Mouse (Mus musculus) layer of hippocampus, adult 9-10 months (tissue): ENCODE data around the gene Rnf121.
A peak's percentile ranks its signal among the peaks of the same experiment; 100 is the strongest.

ENCODE experiments used
- DNase-seq: peaks from one replicate; pipeline ENCODE4 v3.0.0; 2022; ENCODE audit warnings: low spot score

Rnf121 gene

DNA sequence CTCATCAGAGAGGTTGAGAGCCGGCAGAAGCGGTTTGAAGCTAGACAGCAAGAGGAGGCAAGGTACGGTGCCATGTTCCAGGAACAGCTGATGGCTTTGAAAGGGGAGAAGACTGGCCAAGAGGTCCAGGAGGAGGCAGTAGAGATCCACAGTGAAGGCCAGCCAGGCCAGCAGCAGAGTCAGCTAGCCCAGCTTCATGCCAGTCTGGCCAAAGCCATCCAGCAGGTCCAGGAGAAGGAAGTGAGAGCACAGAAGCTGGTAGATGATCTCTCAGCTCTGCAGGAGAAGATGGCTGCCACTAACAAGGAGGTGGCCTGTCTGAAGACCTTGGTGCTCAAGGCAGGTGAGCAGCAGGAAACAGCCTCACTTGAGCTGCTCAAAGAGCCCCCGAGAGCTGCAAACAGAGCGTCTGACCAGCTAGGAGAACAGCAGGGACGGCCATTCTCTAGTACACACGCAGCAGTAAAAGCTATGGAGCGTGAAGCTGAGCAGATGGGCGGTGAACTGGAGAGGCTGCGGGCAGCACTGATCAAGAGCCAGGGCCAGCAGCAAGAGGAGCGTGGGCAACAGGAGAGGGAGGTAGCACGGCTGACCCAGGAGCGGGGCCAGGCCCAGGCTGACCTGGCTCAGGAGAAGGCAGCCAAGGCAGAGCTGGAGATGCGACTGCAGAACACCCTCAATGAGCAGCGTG, 65.7 kb downstream of the Rnf121 start:
- DNase-seq: no peak

DNA sequence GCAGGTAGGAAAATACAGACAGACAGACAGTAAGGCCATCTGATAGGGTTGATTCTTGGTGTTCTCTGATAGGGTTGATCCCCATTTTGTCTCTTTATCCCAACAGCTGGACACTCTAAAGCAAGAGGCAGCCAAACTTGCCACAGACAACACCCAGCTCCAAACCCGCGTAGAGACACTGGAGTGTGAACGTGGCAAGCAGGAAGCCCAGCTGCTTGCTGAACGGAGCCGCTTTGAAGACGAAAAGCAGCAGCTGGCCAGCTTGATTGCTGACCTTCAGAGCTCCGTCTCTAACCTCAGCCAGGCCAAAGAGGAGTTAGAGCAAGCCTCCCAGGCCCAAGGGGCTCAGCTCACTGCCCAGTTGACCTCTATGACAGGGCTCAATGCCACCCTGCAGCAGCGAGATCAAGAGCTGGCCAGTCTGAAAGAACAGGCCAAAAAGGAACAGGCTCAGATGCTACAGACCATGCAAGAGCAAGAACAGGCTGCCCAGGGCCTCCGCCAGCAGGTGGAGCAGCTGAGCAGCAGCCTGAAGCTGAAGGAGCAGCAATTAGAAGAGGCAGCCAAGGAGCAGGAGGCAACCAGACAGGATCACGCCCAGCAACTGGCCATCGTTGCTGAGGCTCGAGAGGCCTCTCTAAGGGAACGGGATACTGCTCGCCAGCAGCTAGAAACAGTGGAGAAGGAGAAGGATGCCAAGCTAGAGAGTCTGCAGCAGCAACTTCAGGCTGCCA, 66.9 kb downstream of the Rnf121 start:
- DNase-seq: peak; percentile 77

DNA sequence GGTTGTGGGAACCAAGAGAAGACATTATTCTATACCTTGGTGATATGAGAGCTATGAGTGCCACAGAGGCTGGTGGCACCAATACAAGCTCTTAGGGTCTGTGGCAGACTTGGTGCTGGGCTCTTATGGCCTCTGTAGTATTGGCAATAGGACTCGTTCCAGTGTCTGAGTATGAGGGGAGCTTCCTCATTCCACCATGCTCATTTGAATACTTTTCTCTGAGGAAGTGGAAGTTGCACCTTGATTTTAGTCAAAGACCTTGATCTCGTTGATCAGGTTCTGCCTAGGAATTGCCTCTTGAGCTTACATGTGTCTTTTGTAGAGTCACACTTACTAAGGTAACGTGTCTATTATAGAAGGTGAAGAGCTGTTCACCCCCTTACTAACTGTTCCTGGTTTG, 71.0 kb downstream of the Rnf121 start:
- no peak for DNase-seq

DNA sequence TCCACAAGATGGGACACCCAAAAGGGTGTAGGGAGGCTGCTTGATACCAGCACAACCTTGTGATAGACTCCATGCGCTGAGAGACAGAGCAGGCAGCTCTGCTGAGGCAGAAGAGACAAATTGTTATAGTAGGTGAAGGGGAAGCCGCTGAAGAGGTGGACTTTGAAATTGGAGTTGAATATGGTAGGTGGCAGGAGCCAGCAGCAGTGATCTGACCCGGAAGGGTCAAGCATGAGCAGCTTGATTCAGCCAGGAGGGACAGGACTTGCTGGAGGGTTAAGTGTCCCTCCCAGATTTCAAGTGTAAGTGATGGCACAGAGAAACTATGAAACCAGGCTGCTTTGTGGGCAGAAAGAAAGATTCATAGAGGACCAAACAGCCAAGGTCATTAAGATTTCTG, 80.2 kb downstream of the Rnf121 start:
- no peak for DNase-seq

DNA sequence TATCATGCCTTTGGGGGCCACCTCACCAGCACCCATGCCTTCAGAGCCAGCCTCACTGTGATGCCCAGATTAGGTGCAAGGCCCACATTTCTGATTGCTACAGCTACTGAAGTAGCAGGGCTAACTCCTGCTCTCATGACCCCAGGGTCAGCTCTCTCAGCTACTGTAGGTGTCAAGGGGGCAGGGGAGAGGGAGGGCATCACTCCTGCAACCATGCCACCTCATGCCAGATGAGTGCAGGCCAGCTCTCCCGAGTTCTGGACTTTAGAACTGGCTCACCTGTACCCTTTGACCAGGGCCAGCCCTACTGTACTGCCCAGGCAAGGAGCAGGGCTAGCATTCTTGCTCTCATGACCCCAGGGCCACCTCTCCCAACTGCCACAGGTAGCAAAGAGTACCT, 82.5 kb downstream of the Rnf121 start:
- DNase-seq: no peak

DNA sequence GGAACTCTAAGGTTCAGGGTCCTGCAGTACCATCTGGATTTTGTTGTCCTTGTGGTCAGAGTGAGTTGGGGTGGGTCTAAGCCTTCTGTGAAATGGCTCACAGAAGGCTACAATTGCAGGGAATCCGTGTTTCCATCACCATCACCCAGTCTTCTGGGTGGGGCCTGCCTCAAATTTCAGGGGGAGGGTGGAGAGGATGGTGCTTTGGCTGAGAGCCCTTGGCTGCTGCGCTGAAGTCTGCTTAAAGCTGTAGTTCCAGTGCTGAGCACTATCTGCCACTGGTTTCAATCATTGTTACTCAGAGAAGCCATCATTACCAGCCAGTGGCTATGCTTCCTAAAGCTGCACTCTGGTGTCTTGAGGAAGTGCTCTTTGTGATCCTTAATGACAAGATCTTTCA, 90.8 kb downstream of the Rnf121 start:
- DNase-seq: no peak

DNA sequence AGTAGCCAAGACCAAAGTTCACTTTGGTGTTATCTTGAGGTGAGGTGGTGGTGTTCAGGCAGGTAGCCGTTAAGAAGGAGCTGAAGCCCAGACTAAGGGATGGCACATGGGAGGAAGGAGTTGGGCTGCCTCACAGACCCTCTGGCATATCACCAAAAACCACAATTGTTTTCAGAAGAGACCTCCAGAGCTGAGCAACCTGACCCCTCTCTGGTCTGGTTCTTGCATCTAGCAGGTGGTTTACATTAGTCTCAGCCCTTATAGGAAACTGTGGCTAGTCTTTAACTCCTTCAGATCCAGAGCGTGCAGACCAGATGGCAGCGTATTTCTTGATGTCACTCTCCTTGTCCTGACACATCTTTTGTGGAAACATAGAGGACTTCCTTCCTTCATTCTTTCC, 91.5 kb downstream of the Rnf121 start:
- DNase-seq: no peak

DNA sequence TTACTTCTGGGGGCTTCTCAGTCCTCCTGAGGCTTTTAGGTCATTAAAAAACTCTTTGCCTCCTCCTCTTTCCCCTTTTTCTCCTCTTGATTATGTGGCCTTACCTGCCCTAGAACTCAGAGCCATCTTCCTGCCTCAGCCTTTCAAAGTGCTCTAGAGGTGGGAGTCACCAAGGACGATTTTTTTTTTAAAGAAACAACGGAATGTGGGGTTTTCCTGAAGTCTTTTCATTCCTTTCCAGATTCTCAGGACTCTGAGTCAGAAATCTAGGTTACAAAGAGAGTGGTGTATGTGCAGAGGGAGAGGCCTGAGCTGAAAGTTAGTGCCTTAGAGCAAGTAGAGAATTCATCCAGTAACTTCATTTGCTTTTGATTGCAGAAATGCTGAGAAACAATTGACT, 93.5 kb downstream of the Rnf121 start:
- DNase-seq: no peak

DNA sequence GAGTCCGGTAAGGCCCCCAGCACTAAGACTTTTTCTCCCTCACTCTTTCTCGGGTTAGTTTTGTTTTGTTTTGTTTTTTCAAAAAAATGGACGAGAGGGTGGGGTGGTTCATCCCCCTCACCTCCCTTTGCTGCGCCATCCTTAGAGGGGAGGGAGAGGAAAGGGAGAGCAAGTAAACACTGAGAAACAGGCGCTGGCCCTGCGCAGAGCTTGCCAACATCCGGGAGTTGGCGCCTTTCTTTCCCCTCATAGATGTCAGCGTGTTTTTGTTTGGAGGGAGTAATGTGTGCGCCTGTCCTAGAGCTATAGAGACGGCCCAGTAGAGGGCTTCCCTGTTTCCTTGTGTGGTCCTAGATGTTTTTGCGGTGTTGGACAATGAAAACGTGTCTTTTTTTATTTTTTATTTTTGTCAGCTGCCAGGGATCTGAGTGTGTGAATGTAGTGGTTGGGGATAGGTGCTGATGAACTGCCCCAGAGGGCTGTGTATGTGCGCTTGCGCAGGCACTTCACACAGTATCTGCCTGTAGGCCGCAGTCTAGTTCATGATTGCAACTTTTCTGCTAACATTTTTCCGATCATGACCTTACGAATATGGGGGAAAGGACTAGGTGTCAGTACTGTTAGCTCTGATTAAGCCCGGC, 94.3 kb downstream of the Rnf121 start:
- DNase-seq: peak; percentile 61

DNA sequence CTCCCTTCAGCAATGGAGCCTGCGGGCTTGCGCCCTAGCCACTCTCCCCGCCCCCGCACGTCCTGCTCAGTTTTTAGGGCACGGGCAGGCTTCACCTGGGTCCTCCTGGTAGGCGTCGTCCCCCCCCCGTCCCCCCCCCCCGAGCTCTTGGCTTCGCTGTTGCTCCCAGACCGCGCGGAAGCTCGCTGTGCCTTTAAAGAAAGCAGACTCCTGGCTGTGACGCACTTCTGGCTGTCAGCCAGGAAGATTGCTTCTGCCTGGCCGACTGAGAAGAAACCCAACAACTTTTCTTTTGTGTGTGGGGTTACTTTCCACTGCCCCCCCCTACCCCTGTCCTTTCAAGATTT, 94.9 kb downstream of the Rnf121 start:
- DNase-seq: peak; percentile 64

DNA sequence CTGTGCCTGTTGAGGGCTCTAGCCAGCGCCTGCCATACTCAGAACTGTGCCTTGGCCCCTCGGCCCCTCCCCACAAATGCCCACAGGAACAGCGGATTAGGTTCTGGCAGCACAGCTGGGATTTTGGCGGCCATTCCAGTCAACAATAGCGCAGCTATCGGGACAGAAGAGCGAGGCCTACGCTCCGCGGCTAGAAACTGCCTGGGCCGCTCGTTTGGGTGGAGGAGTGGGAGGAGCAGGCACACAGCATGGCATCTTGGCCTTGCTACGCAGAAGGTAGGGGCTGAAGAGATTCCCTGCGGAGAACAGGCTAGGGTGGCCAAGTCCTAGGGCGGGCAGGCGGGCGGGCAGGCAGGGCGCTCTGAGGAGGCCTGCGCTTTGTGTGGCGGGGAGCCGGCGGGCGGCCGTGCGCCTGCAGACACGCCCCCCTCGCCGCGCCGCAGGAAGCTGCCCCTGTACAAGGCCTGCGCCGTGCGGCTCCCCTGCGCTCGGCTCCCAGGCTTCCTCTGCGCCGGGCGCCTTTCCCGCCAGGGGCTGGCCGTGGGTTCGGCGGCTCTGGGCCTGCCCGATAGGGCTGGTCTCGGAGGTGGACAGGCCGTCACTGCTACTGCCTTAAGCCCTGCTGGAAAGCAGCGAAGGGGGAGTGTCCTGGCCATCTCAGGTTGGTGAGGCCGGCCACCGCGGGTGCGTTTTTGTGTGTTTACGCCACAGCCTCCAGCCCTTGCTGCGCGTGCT, 95.4 kb downstream of the Rnf121 start:
- peak; percentile 49 for DNase-seq
